In genomic region chr5:119866277-119867235, GRCm38 (mm10) we compare ENCODE assay signal across 9 mouse cellular contexts. TPM values are rescaled to one million over a fixed set of nuclear protein-coding genes. Genes with fewer than 3 reads are reported as not detected.
DNase-seq lines count a peak whose midpoint lies in the region; ATAC-seq and TF ChIP-seq lines count a peak whose summit lies in the region.
"Had no signal": no experiment of that assay in that cellular context is flagged by ENCODE, and none has a peak within 500 bp of the region (broad histone marks: within the 10 kb centered on the region; RNA-seq: fewer than 3 reads in every experiment).

No protein-coding gene starts in this region.

- no peak for TF ChIP-seq CTCF in layer of hippocampus, adult 2 months (conservative IDR thresholded peaks at IDR 0.05)

- H3K36me3 ChIP-seq in embryonic facial prominence, embryonic 12.5 days, result no peaks in the 10 kb centered on the region

- peaks cover 7% of the 10 kb centered on the region; the same call in 1 of the 2 replicates for H3K4me1 ChIP-seq in embryonic facial prominence, embryonic 12.5 days

- no peak for ATAC-seq in embryonic facial prominence, embryonic 12.5 days (ENCODE audit: insufficient number of reproducible peaks, insufficient read depth, low FRiP score, low TSS enrichment)

- H3K9me3 ChIP-seq in embryonic facial prominence, embryonic 12.5 days, result no peaks in the 10 kb centered on the region

- H3K27ac ChIP-seq in embryonic facial prominence, embryonic 12.5 days, result no peak overlapping the region
- H3K27ac ChIP-seq in layer of hippocampus, adult 2 months, result no peak overlapping the region
- H3K27ac ChIP-seq: liver, embryonic 14.5 days had no signal

- H3K4me3 ChIP-seq in embryonic facial prominence, embryonic 12.5 days, result peak overlapping the region; percentile 23
- peak overlapping the region; percentile 44 for H3K4me3 ChIP-seq in layer of hippocampus, adult 2 months

- peak overlapping the region; percentile 45 for H3K4me2 ChIP-seq in embryonic facial prominence, embryonic 12.5 days (replicated peaks)

- H3K9ac ChIP-seq in embryonic facial prominence, embryonic 12.5 days, result no peak overlapping the region
- H3K9ac ChIP-seq: liver, embryonic 14.5 days had no signal

- H3K27me3 ChIP-seq in embryonic facial prominence, embryonic 12.5 days, result peaks cover 34% of the 10 kb centered on the region

- 7% methylated on average over 31 of the region's 31 CpGs for WGBS in embryonic facial prominence, embryonic 12.5 days

- DNase-seq in layer of hippocampus, adult 11-12 months (ENCODE audit: low spot score), result peak; percentile 35
- DNase-seq in layer of hippocampus, adult 9-10 months (ENCODE audit: low spot score), result no peak
- peak; percentile 22 to 34 for DNase-seq in layer of hippocampus, adult 2 months (ENCODE audit: low spot score in 2 of 2)
- peak; percentile 19 for DNase-seq in neural tube, embryonic 10.5 days (ENCODE audit: extremely low spot score, low spot score)
- DNase-seq in urinary bladder, postnatal 14 days (ENCODE audit: low spot score), result no peak
- DNase-seq in thymus, postnatal 36 days, result no peak
- DNase-seq in urinary bladder, postnatal 10 days (ENCODE audit: low spot score), result no peak

RNA-seq across cellular contexts. Expression of gene Tbx5, which starts 34.1 kb away (rescaled TPM):
- polyA plus RNA-seq in embryonic facial prominence, embryonic 12.5 days (2016; fragmentation: Nextera tagmentation; extraction: Ambion mirVana), result 1.2 and 2.3 TPM in 2 replicates
- not detected for total RNA-seq in layer of hippocampus, adult 2 months (2021)

Comparison
In these comparisons a context has a peak if more than half of its experiments do, and no peak if none do; other contexts are left out.
1. DNase-seq: peak in layer of hippocampus, adult 11-12 months (single experiment), layer of hippocampus, adult 2 months (2 of 2) and neural tube, embryonic 10.5 days (single experiment); none in layer of hippocampus, adult 9-10 months (single experiment), urinary bladder, postnatal 14 days (single experiment), thymus, postnatal 36 days (0 of 2) and urinary bladder, postnatal 10 days (single experiment).